Mouse (Mus musculus): ENCODE measurements around the gene Slc35d2.

The Slc35d2 gene

GRCm38 (mm10) chr13:64123491-64124188 is 5.5 kb downstream of the Slc35d2 start:
- in situ Hi-C loops (cut with MboI; ENCODE audit: low pct_unique_long_range_greater_than_20kb in 1 of 2, low sequenced_read_pairs in 2 of 2, unreplicated experiment in 1 of 2): no loop called here

- in situ Hi-C loops (cut with MboI; ENCODE audit: low pct_unique_long_range_greater_than_20kb in 1 of 2, low sequenced_read_pairs in 2 of 2, unreplicated experiment in 1 of 2): no loop called here
Measured at GRCm38 (mm10) chr13:64120760-64121159, 8.4 kb downstream of the Slc35d2 start.

GRCm38 (mm10) chr13:64117442-64117841 is 11.7 kb downstream of the Slc35d2 start:
- in situ Hi-C loops (cut with MboI; ENCODE audit: low pct_unique_long_range_greater_than_20kb in 1 of 2, low sequenced_read_pairs in 2 of 2, unreplicated experiment in 1 of 2): no loop called here

GRCm38 (mm10) chr13:64110421-64110820 is 18.7 kb downstream of the Slc35d2 start:
- in situ Hi-C loops (cut with MboI; ENCODE audit: low pct_unique_long_range_greater_than_20kb in 1 of 2, low sequenced_read_pairs in 2 of 2, unreplicated experiment in 1 of 2): no loop called here

- in situ Hi-C loops (cut with MboI; ENCODE audit: low pct_unique_long_range_greater_than_20kb in 1 of 2, low sequenced_read_pairs in 2 of 2, unreplicated experiment in 1 of 2): no loop called here
Measured at GRCm38 (mm10) chr13:64108381-64108850, 20.8 kb downstream of the Slc35d2 start.

GRCm38 (mm10) chr13:64107535-64107934 is 21.6 kb downstream of the Slc35d2 start:
- in situ Hi-C loops (cut with MboI; ENCODE audit: low pct_unique_long_range_greater_than_20kb in 1 of 2, low sequenced_read_pairs in 2 of 2, unreplicated experiment in 1 of 2): no loop called here

- in situ Hi-C loops (cut with MboI; ENCODE audit: low pct_unique_long_range_greater_than_20kb in 1 of 2, low sequenced_read_pairs in 2 of 2, unreplicated experiment in 1 of 2): no loop called here
Measured at GRCm38 (mm10) chr13:64107105-64107504, 22.1 kb downstream of the Slc35d2 start.

GRCm38 (mm10) chr13:64105690-64106089 is 23.5 kb downstream of the Slc35d2 start:
- in situ Hi-C loops (cut with MboI; ENCODE audit: low pct_unique_long_range_greater_than_20kb in 1 of 2, low sequenced_read_pairs in 2 of 2, unreplicated experiment in 1 of 2): no loop called here

GRCm38 (mm10) chr13:64100186-64100585 is 29.0 kb downstream of the Slc35d2 start:
- in situ Hi-C loops (cut with MboI; ENCODE audit: low pct_unique_long_range_greater_than_20kb in 1 of 2, low sequenced_read_pairs in 2 of 2, unreplicated experiment in 1 of 2): no loop called here

GRCm38 (mm10) chr13:64098992-64099391 is 30.2 kb downstream of the Slc35d2 start:
- in situ Hi-C loops (cut with MboI; ENCODE audit: low pct_unique_long_range_greater_than_20kb in 1 of 2, low sequenced_read_pairs in 2 of 2, unreplicated experiment in 1 of 2): no loop called here

GRCm38 (mm10) chr13:64093341-64093740 is 35.8 kb downstream of the Slc35d2 start:
- in situ Hi-C loops (cut with MboI; ENCODE audit: low pct_unique_long_range_greater_than_20kb in 1 of 2, low sequenced_read_pairs in 2 of 2, unreplicated experiment in 1 of 2): no loop called here

- in situ Hi-C loops (cut with MboI; ENCODE audit: low pct_unique_long_range_greater_than_20kb in 1 of 2, low sequenced_read_pairs in 2 of 2, unreplicated experiment in 1 of 2): no loop called here
Measured at GRCm38 (mm10) chr13:64092752-64093151, 36.4 kb downstream of the Slc35d2 start.

GRCm38 (mm10) chr13:64092141-64092540 is 37.0 kb downstream of the Slc35d2 start:
- in situ Hi-C loops (cut with MboI; ENCODE audit: low pct_unique_long_range_greater_than_20kb in 1 of 2, low sequenced_read_pairs in 2 of 2, unreplicated experiment in 1 of 2): no loop called here

- in situ Hi-C loops (cut with MboI; ENCODE audit: low pct_unique_long_range_greater_than_20kb in 1 of 2, low sequenced_read_pairs in 2 of 2, unreplicated experiment in 1 of 2): no loop called here
Measured at GRCm38 (mm10) chr13:64091006-64091405, 38.2 kb downstream of the Slc35d2 start.

GRCm38 (mm10) chr13:64090278-64090677 is 38.9 kb downstream of the Slc35d2 start:
- in situ Hi-C loops (cut with MboI; ENCODE audit: low pct_unique_long_range_greater_than_20kb in 1 of 2, low sequenced_read_pairs in 2 of 2, unreplicated experiment in 1 of 2): no loop called here

GRCm38 (mm10) chr13:64089130-64089529 is 40.0 kb downstream of the Slc35d2 start, which contains the start of gene Hsd17b3:
Hsd17b3 (minus strand) TSS chr13:64089230.
- in situ Hi-C loops (cut with MboI; ENCODE audit: low pct_unique_long_range_greater_than_20kb in 1 of 2, low sequenced_read_pairs in 2 of 2, unreplicated experiment in 1 of 2): no loop called here

- in situ Hi-C loops (cut with MboI; ENCODE audit: low pct_unique_long_range_greater_than_20kb in 1 of 2, low sequenced_read_pairs in 2 of 2, unreplicated experiment in 1 of 2): no loop called here
Measured at GRCm38 (mm10) chr13:64088057-64088456, 41.1 kb downstream of the Slc35d2 start.

- in situ Hi-C loops (cut with MboI; ENCODE audit: low pct_unique_long_range_greater_than_20kb in 1 of 2, low sequenced_read_pairs in 2 of 2, unreplicated experiment in 1 of 2): no loop called here
Measured at GRCm38 (mm10) chr13:64086036-64086435, 43.1 kb downstream of the Slc35d2 start.

GRCm38 (mm10) chr13:64083331-64083730 is 45.8 kb downstream of the Slc35d2 start:
- in situ Hi-C loops (cut with MboI; ENCODE audit: low pct_unique_long_range_greater_than_20kb in 1 of 2, low sequenced_read_pairs in 2 of 2, unreplicated experiment in 1 of 2): no loop called here

All from mouse embryonic stem cell (cell line).